Mouse (Mus musculus) kidney, postnatal 0 days (tissue): Measurements from ENCODE around the gene Slc1a2. TPM values are rescaled to one million over a fixed set of nuclear protein-coding genes. Genes with fewer than 3 reads are reported as not detected.

Source experiments
- ATAC-seq: fragments of 200-750 bp; cut with Nextera tagmentation; replicated peaks from 2 replicates; pipeline ENCODE4 v1.8.0; 2017; ENCODE audit warnings: low read depth, moderate number of reproducible peaks, moderate TSS enrichment, moderate library complexity; ENCODE audit not compliant: low FRiP score
- DNase-seq: peaks from one replicate; pipeline ENCODE4 v3.0.0-alpha.2; 2016; ENCODE audit warnings: low spot score
- H3K27ac ChIP-seq: fragments of 300-500 bp; sonication (generic); 2 replicates; pipeline ENCODE4 v1.5.1; 2014; ENCODE audit warnings: mild to moderate bottlenecking
- H3K27me3 ChIP-seq: fragments of 300-500 bp; sonication (generic); 2 replicates; pipeline ENCODE4 v1.6.1; 2014; ENCODE audit warnings: low read length, mixed read lengths; ENCODE audit not compliant: insufficient read depth
- H3K36me3 ChIP-seq: fragments of 300-500 bp; sonication (generic); 2 replicates; pipeline ENCODE4 v1.6.1; 2014; ENCODE audit warnings: low read length, mixed read lengths; ENCODE audit not compliant: insufficient read depth
- H3K4me1 ChIP-seq: fragments of 300-500 bp; sonication (generic); replicated peaks from 2 replicates; pipeline ENCODE4 v1.6.1; 2014; ENCODE audit warnings: antibody characterized with exemption, low read length, mixed read lengths; ENCODE audit not compliant: insufficient read depth
- H3K4me2 ChIP-seq: fragments of 300-500 bp; sonication (generic); 2 replicates; pipeline ENCODE4 v1.6.1; 2014; ENCODE audit warnings: mild to moderate bottlenecking, low read length, moderate library complexity, mixed read lengths
- H3K4me3 ChIP-seq: fragments of 300-500 bp; sonication (generic); replicated peaks from 2 replicates; pipeline ENCODE4 v1.5.1; 2014; ENCODE audit warnings: low read depth, low read length
- H3K9ac ChIP-seq: fragments of 300-500 bp; sonication (generic); 2 replicates; pipeline ENCODE4 v1.6.1; 2014; ENCODE audit warnings: low read depth, low read length
- H3K9me3 ChIP-seq: fragments of 300-500 bp; sonication (generic); replicated peaks from 2 replicates; pipeline ENCODE4 v1.6.1; 2016; ENCODE audit warnings: low read length, inconsistent platforms, mixed read lengths
- CTCF ChIP-seq: IDR thresholded peaks from 2 replicates; pipeline ENCODE4 v1.5.1; 2016; ENCODE audit warnings: antibody characterized with exemption, low read depth, mild to moderate bottlenecking, moderate library complexity
- WGBS: fragments of 180-500 bp; shearing (Covaris S2); extraction: QIAGEN DNeasy Blood & Tissue Kit; methylation state at CpG from one replicate; pipeline ENCODE4 v1.1.7; 2014; 5-methylcytosine and 5-hydroxymethylcytosine counted together
- polyA plus RNA-seq: library from polyadenylated mRNA; unstranded; fragments of >200 nt; fragmentation: Nextera tagmentation; extraction: Ambion mirVana; gene quantifications from 2 replicates; pipeline ENCODE4 v1.2.1, GENCODE M21; 2015

Slc1a2 gene
- polyA plus RNA-seq, 1 experiment from 2014 or later = 0.13 TPM

- no peaks in the 10 kb centered on the region for H3K4me1 ChIP-seq
- no peaks in the 10 kb centered on the region for H3K36me3 ChIP-seq
- no peak overlapping the region for H3K9ac ChIP-seq
- no peaks in the 10 kb centered on the region for H3K9me3 ChIP-seq
- no peak for TF ChIP-seq CTCF
- DNase-seq (no peak), ATAC-seq (no peak)
- no peak overlapping the region for H3K27ac ChIP-seq
- no peaks in the 10 kb centered on the region for H3K27me3 ChIP-seq
- H3K4me3 ChIP-seq = no peak overlapping the region
- WGBS = 96% methylated on average over 1 of the region's 1 CpGs
- no peak overlapping the region for H3K4me2 ChIP-seq
These were observed 33.9 kb upstream of the Slc1a2 start for GRCm38 (mm10) chr2:102624538-102624937.

- H3K4me2 ChIP-seq = no peak overlapping the region
- H3K4me1 ChIP-seq = no peaks in the 10 kb centered on the region
- no peaks in the 10 kb centered on the region for H3K27me3 ChIP-seq
- ATAC-seq (no peak), DNase-seq (no peak)
- H3K9me3 ChIP-seq = no peaks in the 10 kb centered on the region
- 92% methylated on average over 4 of the region's 4 CpGs for WGBS
- no peak for TF ChIP-seq CTCF
- H3K27ac ChIP-seq = no peak overlapping the region
- no peak overlapping the region for H3K4me3 ChIP-seq
- H3K9ac ChIP-seq = no peak overlapping the region
- H3K36me3 ChIP-seq = no peaks in the 10 kb centered on the region
These were observed 26.1 kb upstream of the Slc1a2 start for GRCm38 (mm10) chr2:102632361-102632760.

GRCm38 (mm10) chr2:102634010-102634409, 24.4 kb upstream of the Slc1a2 start:
- H3K4me3 ChIP-seq = no peak overlapping the region
- DNase-seq (no peak), ATAC-seq (no peak)
- no peak overlapping the region for H3K27ac ChIP-seq
- no peak overlapping the region for H3K4me2 ChIP-seq
- no peaks in the 10 kb centered on the region for H3K9me3 ChIP-seq
- H3K27me3 ChIP-seq = no peaks in the 10 kb centered on the region
- no peak for TF ChIP-seq CTCF
- H3K9ac ChIP-seq = no peak overlapping the region
- no peaks in the 10 kb centered on the region for H3K36me3 ChIP-seq
- H3K4me1 ChIP-seq = no peaks in the 10 kb centered on the region
- 93% methylated on average over 1 of the region's 1 CpGs for WGBS

- Histone ChIP-seq H3K27ac (no peak overlapping the region), H3K9ac (no peak overlapping the region), H3K4me2 (no peak overlapping the region), H3K27me3 (no peaks in the 10 kb centered on the region), H3K36me3 (no peaks in the 10 kb centered on the region), H3K9me3 (no peaks in the 10 kb centered on the region), H3K4me1 (no peaks in the 10 kb centered on the region), H3K4me3 (no peak overlapping the region)
- DNase-seq (no peak), ATAC-seq (no peak)
- WGBS = 80% methylated on average over 3 of the region's 3 CpGs
- TF ChIP-seq CTCF = no peak
These were observed 22.9 kb upstream of the Slc1a2 start for GRCm38 (mm10) chr2:102635523-102636060.

- WGBS = 91% methylated on average over 7 of the region's 7 CpGs
These were observed 22.3 kb upstream of the Slc1a2 start for GRCm38 (mm10) chr2:102636116-102636600.

GRCm38 (mm10) chr2:102638140-102638539, 20.3 kb upstream of the Slc1a2 start:
- Histone ChIP-seq H3K4me2 (no peak overlapping the region), H3K4me3 (no peak overlapping the region), H3K27me3 (no peaks in the 10 kb centered on the region), H3K9me3 (no peaks in the 10 kb centered on the region), H3K36me3 (no peaks in the 10 kb centered on the region), H3K9ac (no peak overlapping the region), H3K4me1 (no peaks in the 10 kb centered on the region), H3K27ac (no peak overlapping the region)
- no peak for TF ChIP-seq CTCF
- ATAC-seq = no peak
- 48% methylated on average over 5 of the region's 5 CpGs for WGBS
- DNase-seq = no peak

More at GRCm38 (mm10) chr2:102636116-102636600, 22.3 kb upstream of the Slc1a2 start:
- H3K36me3 ChIP-seq = no peaks in the 10 kb centered on the region
- no peak overlapping the region for H3K27ac ChIP-seq
- no peaks in the 10 kb centered on the region for H3K4me1 ChIP-seq
- no peak overlapping the region for H3K9ac ChIP-seq
- no peaks in the 10 kb centered on the region for H3K9me3 ChIP-seq
- ATAC-seq (no peak), DNase-seq (no peak)
- no peak for TF ChIP-seq CTCF
- H3K4me3 ChIP-seq = no peak overlapping the region
- no peaks in the 10 kb centered on the region for H3K27me3 ChIP-seq
- no peak overlapping the region for H3K4me2 ChIP-seq

DNA sequence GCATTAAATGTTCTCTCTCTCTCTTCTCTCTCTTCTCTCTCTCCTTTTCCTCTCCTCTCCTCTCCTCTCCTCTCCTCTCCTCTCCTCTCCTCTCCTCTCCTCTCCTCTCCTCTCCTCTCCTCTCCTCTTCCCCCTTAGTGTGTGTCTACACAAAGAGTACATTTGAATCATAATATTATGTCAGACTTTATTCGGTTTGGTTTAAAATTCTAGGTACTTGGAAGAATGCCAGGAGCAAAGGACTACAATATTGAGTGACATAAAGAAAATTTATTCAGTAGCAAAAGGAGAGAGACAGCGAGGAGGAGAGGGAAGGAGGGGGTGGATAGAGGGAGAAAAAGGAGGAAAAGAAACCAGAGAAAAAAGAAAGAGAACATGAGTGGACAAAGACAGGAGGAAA, 19.8 kb upstream of the Slc1a2 start:
- TF ChIP-seq CTCF = no peak
- DNase-seq (no peak), ATAC-seq (no peak)
- no peaks in the 10 kb centered on the region for H3K27me3 ChIP-seq
- H3K9me3 ChIP-seq = no peaks in the 10 kb centered on the region
- 49% methylated on average over 2 of the region's 2 CpGs for WGBS
- H3K27ac ChIP-seq = no peak overlapping the region
- no peak overlapping the region for H3K4me2 ChIP-seq
- no peak overlapping the region for H3K4me3 ChIP-seq
- no peak overlapping the region for H3K9ac ChIP-seq
- H3K4me1 ChIP-seq = no peaks in the 10 kb centered on the region
- H3K36me3 ChIP-seq = no peaks in the 10 kb centered on the region
